Mouse (Mus musculus) activated CD4-positive, CD25-positive, alpha-beta regulatory T cell, adult 4 months (primary cell): ENCODE measurements around the gene Wdfy3. TPM values are rescaled to one million over a fixed set of nuclear protein-coding genes. Genes with fewer than 3 reads are reported as not detected.
"Not testable (repeated sequence)": the region's sequence is repeated elsewhere in the genome, so short reads cannot be mapped to it uniquely, and the experiment has no call there.

Source experiments
- ATAC-seq: one replicate; pipeline ENCODE4 v1.8.0; 2017
- polyA plus RNA-seq, 2 experiments: library from polyadenylated mRNA; unstranded; fragments of 100-300 nt; shearing (Covaris generic); gene quantifications; one replicate each; pipeline ENCODE4 v1.2.1; 2017

Wdfy3 gene
- polyA plus RNA-seq, 2 experiments from 2014 or later = 0.07 to 0.10 TPM

GRCm38 (mm10) chr5:101996036-101996735, 73.5 kb downstream of the Wdfy3 start:
- no peak for ATAC-seq

- ATAC-seq = no peak
These were observed 74.2 kb downstream of the Wdfy3 start for GRCm38 (mm10) chr5:101995451-101995995.

GRCm38 (mm10) chr5:101993996-101994395, 75.7 kb downstream of the Wdfy3 start:
- ATAC-seq = no peak

GRCm38 (mm10) chr5:101992969-101993670, 76.6 kb downstream of the Wdfy3 start:
- ATAC-seq = no peak

GRCm38 (mm10) chr5:101990298-101990845, 79.3 kb downstream of the Wdfy3 start:
- no peak for ATAC-seq

DNA sequence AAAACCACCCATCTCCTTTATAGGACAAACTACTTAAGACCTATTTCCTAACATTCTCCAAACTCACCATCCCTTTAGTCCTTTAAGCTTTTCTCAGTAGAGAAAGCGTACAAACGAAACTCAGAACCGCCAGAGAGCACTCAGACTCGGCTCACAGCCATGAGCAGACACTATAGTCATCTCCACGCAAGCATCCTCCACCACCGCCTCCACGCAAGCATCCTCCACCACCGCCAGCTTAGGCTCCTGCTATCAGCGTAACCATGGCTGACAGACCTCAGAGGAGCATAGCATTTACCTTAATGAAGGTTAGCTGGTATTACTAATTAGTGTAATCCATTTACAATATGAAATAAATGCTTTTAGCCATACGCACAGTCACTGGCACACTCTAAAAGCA, 81.2 kb downstream of the Wdfy3 start:
- no peak for ATAC-seq

- no peak for ATAC-seq
These were observed 83.0 kb downstream of the Wdfy3 start for GRCm38 (mm10) chr5:101986694-101987093.

GRCm38 (mm10) chr5:101982239-101982638, 87.5 kb downstream of the Wdfy3 start:
- ATAC-seq = no peak

GRCm38 (mm10) chr5:101979594-101979993, 90.1 kb downstream of the Wdfy3 start:
- no peak for ATAC-seq

DNA sequence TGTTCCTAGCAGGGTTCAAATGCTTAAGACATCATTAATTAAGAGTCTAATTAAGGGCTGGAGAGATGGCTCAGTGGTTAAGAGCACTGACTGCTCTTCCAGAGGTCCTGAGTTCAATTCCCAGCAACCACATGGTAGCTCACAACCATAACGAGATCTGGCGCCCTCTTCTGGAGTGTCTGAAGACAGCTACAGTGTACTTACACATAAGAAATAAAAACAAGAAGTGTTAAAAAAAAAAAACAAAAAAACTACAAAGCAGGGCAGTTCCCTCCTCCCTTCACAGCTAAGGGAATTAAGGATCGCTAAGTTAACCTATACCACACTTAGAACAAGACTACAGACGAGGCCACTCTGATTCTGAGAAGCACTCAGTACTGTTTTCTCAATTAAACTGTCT, 97.1 kb downstream of the Wdfy3 start:
- ATAC-seq = not testable (repeated sequence)

GRCm38 (mm10) chr5:101968153-101968851, 101.4 kb downstream of the Wdfy3 start:
- no peak for ATAC-seq

DNA sequence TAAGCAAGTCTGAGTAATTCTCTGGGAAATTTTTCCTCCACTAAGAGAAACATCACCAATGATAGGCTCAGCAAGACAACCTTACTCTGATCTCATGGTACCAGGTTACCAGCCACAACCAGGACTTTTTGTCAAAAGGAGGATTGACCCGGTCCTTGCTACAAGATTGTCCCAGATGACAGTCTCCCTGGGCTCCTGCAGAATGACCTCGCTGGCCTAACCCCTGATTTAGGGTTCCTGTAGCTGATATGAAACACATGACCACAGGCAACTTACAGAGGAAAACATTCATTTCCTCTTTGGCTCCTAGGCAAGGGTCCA, 101.9 kb downstream of the Wdfy3 start:
- no peak for ATAC-seq

DNA sequence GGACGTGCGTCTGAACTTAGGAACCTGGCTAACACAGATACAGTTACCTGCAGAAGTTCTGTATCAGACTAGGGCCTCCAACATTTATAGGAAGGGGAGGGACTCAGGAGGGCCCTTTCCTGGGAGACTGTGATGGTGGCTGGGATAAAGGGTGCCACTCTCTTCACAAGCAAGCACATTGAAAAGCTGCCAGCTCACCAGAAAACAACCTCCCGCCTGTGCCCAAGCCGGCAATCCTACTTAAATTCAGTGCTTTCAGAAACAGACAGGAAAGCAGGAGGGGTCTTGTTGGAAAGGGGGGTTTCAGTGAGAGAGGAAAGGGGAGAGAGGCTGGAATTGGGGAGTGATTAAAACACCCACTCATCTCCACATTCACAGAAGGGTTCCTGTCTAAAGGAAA, 106.9 kb downstream of the Wdfy3 start:
- ATAC-seq = no peak

GRCm38 (mm10) chr5:101959369-101959768, 110.4 kb downstream of the Wdfy3 start:
- no peak for ATAC-seq

- ATAC-seq = no peak
These were observed 110.8 kb downstream of the Wdfy3 start for GRCm38 (mm10) chr5:101958941-101959340.

DNA sequence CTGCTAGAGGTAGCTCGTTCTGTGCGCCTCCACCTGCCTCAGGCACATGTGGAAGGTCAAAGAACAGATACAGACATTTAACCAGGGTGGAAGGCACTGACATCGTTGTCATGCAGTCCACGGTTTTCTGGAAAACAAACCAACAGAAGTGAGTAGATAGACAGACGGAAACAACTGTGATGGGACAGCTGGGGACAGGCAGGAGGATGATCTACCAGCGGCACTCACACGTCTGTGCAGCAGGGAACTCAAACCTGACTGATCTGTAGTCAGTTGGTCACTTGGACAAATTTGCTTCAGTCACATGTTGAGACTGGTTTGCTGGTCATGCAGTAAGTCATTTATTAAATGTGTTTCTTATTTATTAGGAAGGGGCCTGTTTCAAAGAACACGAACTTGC, 112.3 kb downstream of the Wdfy3 start:
- no peak for ATAC-seq

DNA sequence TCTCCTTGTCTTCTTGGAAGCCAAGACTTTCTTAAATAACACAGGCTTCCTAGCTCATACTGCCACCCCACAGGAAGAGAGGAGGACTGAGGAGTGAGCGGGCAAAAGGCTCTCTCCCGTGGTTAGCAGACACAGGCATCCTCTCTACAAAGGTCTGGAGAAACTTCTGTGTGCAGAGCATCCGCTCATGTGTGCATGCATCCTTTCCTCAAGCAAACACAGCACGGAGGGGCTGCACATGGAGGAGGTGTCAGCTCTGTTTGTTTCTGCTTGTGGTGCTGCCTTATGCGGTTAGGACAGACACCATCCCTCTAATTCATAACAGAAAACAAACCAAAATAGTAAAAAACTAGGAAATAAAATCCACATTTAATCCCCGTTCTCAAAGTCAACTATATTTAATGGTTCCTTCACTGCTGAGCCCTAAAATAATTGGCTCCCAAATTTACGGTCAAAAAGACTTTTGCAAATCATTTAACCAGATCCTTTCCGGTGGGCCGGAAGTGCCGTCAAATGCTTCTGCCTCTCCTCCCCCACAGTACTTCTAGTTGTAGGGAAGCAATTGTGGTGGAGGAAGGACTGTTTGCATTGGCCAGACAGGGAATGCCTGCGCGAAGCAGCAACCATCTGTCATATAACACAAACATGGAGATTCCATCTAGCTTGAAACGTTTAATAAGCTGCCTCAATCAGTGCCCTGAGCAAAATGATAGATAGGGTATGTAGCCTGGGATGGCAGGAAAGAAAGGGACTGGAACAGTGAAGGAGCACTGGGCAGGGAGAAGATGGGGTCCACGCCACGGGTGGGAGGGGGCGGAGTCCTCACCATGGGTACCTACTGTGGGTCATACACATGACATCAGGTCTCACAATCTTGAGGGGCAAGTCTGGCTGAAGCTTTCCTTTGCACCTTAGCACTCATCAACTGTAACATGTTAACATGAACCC, 115.1 kb downstream of the Wdfy3 start:
- ATAC-seq = no peak

- ATAC-seq = no peak
These were observed 117.8 kb downstream of the Wdfy3 start for GRCm38 (mm10) chr5:101951918-101952317.

DNA sequence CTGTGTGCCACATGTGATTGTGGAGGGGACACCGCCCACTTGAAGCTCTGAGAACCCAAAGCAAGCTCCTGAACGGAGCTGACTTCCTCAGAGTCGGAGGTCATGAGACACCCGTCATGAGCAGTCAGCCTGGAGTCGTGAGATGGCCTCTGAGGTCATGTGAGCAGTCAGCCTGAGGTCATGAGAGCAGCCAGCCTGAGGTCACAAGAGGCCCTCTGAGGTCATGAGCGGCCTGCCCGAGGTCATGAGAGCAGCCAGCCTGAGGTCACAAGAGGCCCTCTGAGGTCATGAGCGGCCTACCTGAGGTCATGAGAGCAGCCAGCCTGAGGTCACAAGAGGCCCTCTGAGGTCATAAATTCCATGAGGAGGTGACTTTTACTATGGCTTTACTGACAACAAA, 120.4 kb downstream of the Wdfy3 start:
- no peak for ATAC-seq

- no peak for ATAC-seq
These were observed 121.1 kb downstream of the Wdfy3 start for GRCm38 (mm10) chr5:101948641-101949040.

- no peak for ATAC-seq
These were observed 124.0 kb downstream of the Wdfy3 start for GRCm38 (mm10) chr5:101945731-101946130.
